Mouse (Mus musculus) G1E-ER4 (cell line): ENCODE results near the gene Nudt6. TPM values are rescaled to one million over a fixed set of nuclear protein-coding genes. Genes with fewer than 3 reads are reported as not detected.

Experiments
- GATA1 ChIP-seq: IDR thresholded peaks from one replicate; pipeline ENCODE4 v1.8.0; 2012; ENCODE audit warnings: low read length, inconsistent platforms
- polyA plus RNA-seq: library from polyadenylated mRNA; stranded (reverse); fragments of >175 nt; gene quantifications from 2 replicates; pipeline ENCODE4 v1.2.3, GENCODE M21; 2012

Gene Nudt6
- polyA plus RNA-seq: 19.5 and 19.6 TPM in 2 replicates

GRCm38 (mm10) chr3:37420072-37420471 lies at the start of gene Nudt6:
Nudt6 (minus strand) TSS chr3:37420211.
- no peak for TF ChIP-seq GATA1

GRCm38 (mm10) chr3:37469353-37469752 lies 49.3 kb upstream of the Nudt6 start:
- no peak for TF ChIP-seq GATA1

GRCm38 (mm10) chr3:37468170-37468569 lies 48.2 kb upstream of the Nudt6 start:
- TF ChIP-seq GATA1: no peak

GRCm38 (mm10) chr3:37455992-37456391 lies 36.0 kb upstream of the Nudt6 start:
- no peak for TF ChIP-seq GATA1

- no peak for TF ChIP-seq GATA1
Measured at GRCm38 (mm10) chr3:37443409-37443808, 23.4 kb upstream of the Nudt6 start.

- TF ChIP-seq GATA1: no peak
Measured at GRCm38 (mm10) chr3:37439770-37440169, 19.8 kb upstream of the Nudt6 start.

GRCm38 (mm10) chr3:37430359-37430758 lies 10.3 kb upstream of the Nudt6 start:
- no peak for TF ChIP-seq GATA1

- no peak for TF ChIP-seq GATA1
Measured at GRCm38 (mm10) chr3:37426069-37426468, 6.1 kb upstream of the Nudt6 start.

- no peak for TF ChIP-seq GATA1
Measured at GRCm38 (mm10) chr3:37421179-37421578, 1.2 kb upstream of the Nudt6 start.

- no peak for TF ChIP-seq GATA1
Measured at GRCm38 (mm10) chr3:37420641-37421040, 630 bp upstream of the Nudt6 start.

- TF ChIP-seq GATA1: no peak
Measured at GRCm38 (mm10) chr3:37419458-37419991, 486 bp downstream of the Nudt6 start, which contains the start of gene Spata5. Spata5 (plus strand) TSS chr3:37419896.

- no peak for TF ChIP-seq GATA1
Measured at GRCm38 (mm10) chr3:37418961-37419457, 1.0 kb downstream of the Nudt6 start.

- no peak for TF ChIP-seq GATA1
Measured at GRCm38 (mm10) chr3:37418341-37418740, 1.7 kb downstream of the Nudt6 start.

GRCm38 (mm10) chr3:37414413-37414960 lies 5.5 kb downstream of the Nudt6 start:
- no peak for TF ChIP-seq GATA1

GRCm38 (mm10) chr3:37413446-37413845 lies 6.6 kb downstream of the Nudt6 start:
- no peak for TF ChIP-seq GATA1

GRCm38 (mm10) chr3:37407598-37407997 lies 12.4 kb downstream of the Nudt6 start:
- no peak for TF ChIP-seq GATA1
